Mouse (Mus musculus) adrenal gland, postnatal 0 days (tissue): ENCODE data around the gene Krtap6-5. TPM values are rescaled to one million over a fixed set of nuclear protein-coding genes. Genes with fewer than 3 reads are reported as not detected.

ENCODE experiments used
- polyA plus RNA-seq: library from polyadenylated mRNA; unstranded; fragments of >200 nt; fragmentation: Nextera tagmentation; extraction: Ambion mirVana; gene quantifications from 2 replicates; pipeline ENCODE4 v1.2.1, GENCODE M21; 2015

Gene Krtap6-5
- polyA plus RNA-seq, result not detected in 2 replicates

GRCm38 (mm10) chr16:89047783-89048182 is at the start of gene Krtap6-5:
TSS of gene Krtap6-5 (minus strand) at chr16:89047883.

GRCm38 (mm10) chr16:89063902-89064301 is 16.2 kb upstream of the Krtap6-5 start, which contains the start of gene 1110025L11Rik:
TSS of gene 1110025L11Rik (minus strand) at chr16:89064002.

GRCm38 (mm10) chr16:89041372-89041771 is 6.3 kb downstream of the Krtap6-5 start, which contains the start of gene Gm10228:
TSS of gene Gm10228 (minus strand) at chr16:89041472.

DNA sequence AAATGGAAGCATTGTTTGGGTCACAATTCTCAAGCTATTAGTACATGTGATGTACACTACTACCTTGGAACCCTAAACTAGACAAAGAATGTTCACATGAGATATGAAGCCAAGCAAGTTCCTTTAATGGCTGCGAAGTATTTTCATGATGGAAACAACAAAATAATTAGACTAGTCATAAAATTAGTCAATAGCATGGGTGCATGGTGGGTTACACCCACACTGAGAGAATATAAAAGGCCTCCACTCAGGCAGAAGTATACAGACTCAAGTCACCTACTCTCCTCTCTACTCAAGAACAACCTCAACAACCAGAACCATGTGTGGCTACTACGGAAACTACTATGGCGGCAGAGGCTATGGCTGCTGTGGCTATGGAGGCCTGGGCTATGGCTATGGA is 16.3 kb downstream of the Krtap6-5 start, which contains the start of gene Krtap6-1:
Gene Krtap6-1 (plus strand): TSS at position 301 of the 400 bp plus-strand sequence.

GRCm38 (mm10) chr16:89014984-89015383 is 32.7 kb downstream of the Krtap6-5 start, which contains the start of gene Gm10229:
TSS of gene Gm10229 (plus strand) at chr16:89015284.

GRCm38 (mm10) chr16:89010659-89011058 is 37.0 kb downstream of the Krtap6-5 start, which contains the start of gene Krtap22-2:
TSS of gene Krtap22-2 (minus strand) at chr16:89010759.

Other genes with a start within 250 kb of the Krtap6-5 start
- gene Gm20741, start 235.7 kb downstream of the Krtap6-5 start, polyA plus RNA-seq, result not detected in 2 replicates
- gene Krtap15, start 227.7 kb downstream of the Krtap6-5 start, polyA plus RNA-seq, result not detected in 2 replicates
- not detected in 2 replicates for gene Krtap14, start 221.7 kb downstream of the Krtap6-5 start, polyA plus RNA-seq
- gene Krtap19-1, start 178.5 kb downstream of the Krtap6-5 start, polyA plus RNA-seq, result not detected in 2 replicates
- not detected in 2 replicates for gene Krtap19-2, start 173.6 kb downstream of the Krtap6-5 start, polyA plus RNA-seq
- not detected in 2 replicates for gene Krtap19-3, start 169.8 kb downstream of the Krtap6-5 start, polyA plus RNA-seq
- gene Krtap19-4, start 162.8 kb downstream of the Krtap6-5 start, polyA plus RNA-seq, result not detected in 2 replicates
- not detected in 2 replicates for gene Krtap19-5, start 151.4 kb downstream of the Krtap6-5 start, polyA plus RNA-seq
- gene Krtap19-9b, start 115.6 kb downstream of the Krtap6-5 start, polyA plus RNA-seq, result not detected in 2 replicates
- gene Krtap16-3, start 85.0 kb downstream of the Krtap6-5 start, polyA plus RNA-seq, result not detected in 2 replicates
- not detected in 2 replicates for gene Krtap22-2, start 37.1 kb downstream of the Krtap6-5 start, polyA plus RNA-seq
- gene Gm10229, start 32.6 kb downstream of the Krtap6-5 start, polyA plus RNA-seq, result not detected in 2 replicates
- not detected in 2 replicates for gene Krtap6-1, start 16.2 kb downstream of the Krtap6-5 start, polyA plus RNA-seq
- not detected in 2 replicates for gene Gm10228, start 6.4 kb downstream of the Krtap6-5 start, polyA plus RNA-seq
- gene 1110025L11Rik, start 16.1 kb upstream of the Krtap6-5 start, polyA plus RNA-seq, result not detected in 2 replicates
- gene Krtap6-3, start 36.1 kb upstream of the Krtap6-5 start, polyA plus RNA-seq, result not detected in 2 replicates
- not detected in 2 replicates for gene Gm6358, start 93.0 kb upstream of the Krtap6-5 start, polyA plus RNA-seq
- gene Gm10061, start 103.2 kb upstream of the Krtap6-5 start, polyA plus RNA-seq, result not detected in 2 replicates
- gene Gm9789, start 110.1 kb upstream of the Krtap6-5 start, polyA plus RNA-seq, result not detected in 2 replicates
- not detected in 2 replicates for gene Gm7735, start 121.6 kb upstream of the Krtap6-5 start, polyA plus RNA-seq
- gene 1110057P08Rik, start 126.9 kb upstream of the Krtap6-5 start, polyA plus RNA-seq, result not detected in 2 replicates
- not detected in 2 replicates for gene Krtap20-2, start 158.0 kb upstream of the Krtap6-5 start, polyA plus RNA-seq